Mouse (Mus musculus): ENCODE data around the gene Ephx4.
"Not testable (repeated sequence)": the region's sequence is repeated elsewhere in the genome, so short reads cannot be mapped to it uniquely, and the experiment has no call there.

Gene Ephx4

GRCm38 (mm10) chr5:107402436-107402835 is at the start of gene Ephx4:
TSS of gene Ephx4 (plus strand) at chr5:107402736.
- no peak for DNase-seq (ENCODE audit: low spot score)

GRCm38 (mm10) chr5:107353981-107354380 is 48.6 kb upstream of the Ephx4 start:
- DNase-seq (ENCODE audit: low spot score): no peak

GRCm38 (mm10) chr5:107355801-107356200 is 46.7 kb upstream of the Ephx4 start:
- no peak for DNase-seq (ENCODE audit: low spot score)

GRCm38 (mm10) chr5:107357723-107358122 is 44.8 kb upstream of the Ephx4 start:
- DNase-seq (ENCODE audit: low spot score): no peak

- DNase-seq (ENCODE audit: low spot score): peak; percentile 77
Observed at GRCm38 (mm10) chr5:107359395-107360053, 43.0 kb upstream of the Ephx4 start.

GRCm38 (mm10) chr5:107360054-107360730 is 42.3 kb upstream of the Ephx4 start:
- no peak for DNase-seq (ENCODE audit: low spot score)

- DNase-seq (ENCODE audit: low spot score): no peak
Observed at GRCm38 (mm10) chr5:107370040-107370439, 32.5 kb upstream of the Ephx4 start.

- no peak for DNase-seq (ENCODE audit: low spot score)
Observed at GRCm38 (mm10) chr5:107371335-107371734, 31.2 kb upstream of the Ephx4 start.

GRCm38 (mm10) chr5:107373256-107373655 is 29.3 kb upstream of the Ephx4 start:
- no peak for DNase-seq (ENCODE audit: low spot score)

- not testable (repeated sequence) for DNase-seq (ENCODE audit: low spot score)
Observed at GRCm38 (mm10) chr5:107386448-107386847, 16.1 kb upstream of the Ephx4 start.

GRCm38 (mm10) chr5:107387788-107388187 is 14.7 kb upstream of the Ephx4 start:
- no peak for DNase-seq (ENCODE audit: low spot score)

GRCm38 (mm10) chr5:107389373-107389772 is 13.2 kb upstream of the Ephx4 start:
- no peak for DNase-seq (ENCODE audit: low spot score)

GRCm38 (mm10) chr5:107394437-107394836 is 8.1 kb upstream of the Ephx4 start:
- no peak for DNase-seq (ENCODE audit: low spot score)

GRCm38 (mm10) chr5:107403011-107403946 is 743 bp downstream of the Ephx4 start:
- no peak for DNase-seq (ENCODE audit: low spot score)

GRCm38 (mm10) chr5:107403947-107404684 is 1.6 kb downstream of the Ephx4 start:
- DNase-seq (ENCODE audit: low spot score): no peak

GRCm38 (mm10) chr5:107405361-107405760 is 2.8 kb downstream of the Ephx4 start:
- DNase-seq (ENCODE audit: low spot score): no peak

GRCm38 (mm10) chr5:107410305-107410704 is 7.8 kb downstream of the Ephx4 start:
- no peak for DNase-seq (ENCODE audit: low spot score)

- DNase-seq (ENCODE audit: low spot score): no peak
Observed at GRCm38 (mm10) chr5:107411326-107411725, 8.8 kb downstream of the Ephx4 start.

- DNase-seq (ENCODE audit: low spot score): no peak
Observed at GRCm38 (mm10) chr5:107412285-107412684, 9.7 kb downstream of the Ephx4 start.

GRCm38 (mm10) chr5:107415098-107415497 is 12.6 kb downstream of the Ephx4 start:
- DNase-seq (ENCODE audit: low spot score): no peak

- no peak for DNase-seq (ENCODE audit: low spot score)
Observed at GRCm38 (mm10) chr5:107421676-107422075, 19.1 kb downstream of the Ephx4 start.

- DNase-seq (ENCODE audit: low spot score): no peak
Observed at GRCm38 (mm10) chr5:107431249-107431648, 28.7 kb downstream of the Ephx4 start, which contains the start of gene Lpcat2b. TSS of gene Lpcat2b (plus strand) at chr5:107431549.

All from spleen, adult 12 weeks (tissue).